In the genomic region with DNA sequence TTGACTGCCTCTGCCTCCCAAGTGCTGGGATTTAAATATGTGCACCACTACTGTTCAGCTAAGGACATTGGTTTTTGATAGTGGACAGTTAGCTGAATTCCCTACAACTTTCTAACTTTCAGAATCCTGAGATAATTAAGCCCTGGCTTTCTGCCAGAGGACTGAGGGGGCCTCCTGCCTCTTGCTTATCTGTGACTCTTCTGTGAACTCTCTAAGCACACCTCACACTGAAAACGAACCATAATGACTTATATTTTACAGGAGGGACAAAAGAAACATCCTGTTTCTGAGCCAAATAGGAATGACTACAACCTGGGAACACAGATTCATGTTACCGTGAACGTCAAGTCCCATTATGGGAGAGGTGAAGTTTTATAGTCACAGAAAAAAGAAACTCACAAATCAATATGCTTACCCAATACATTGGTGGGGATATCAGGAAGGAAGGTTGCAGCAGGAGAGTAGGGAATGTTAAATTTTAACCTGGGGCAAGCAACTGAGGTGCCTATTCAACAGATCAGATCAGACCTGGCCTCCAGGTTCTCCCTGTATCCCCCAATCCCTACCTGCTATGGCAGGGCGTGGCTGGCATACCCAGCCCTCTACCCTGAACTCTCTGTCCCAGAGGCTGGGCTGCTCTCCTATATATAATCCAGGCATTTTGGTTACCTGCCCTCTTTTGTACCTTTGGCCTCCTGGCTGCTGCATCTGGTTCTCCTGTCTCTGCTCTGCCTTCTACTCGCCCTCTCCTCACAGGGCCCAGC, we compare ENCODE assay signal across 12 mouse cellular contexts. TPM values are rescaled to one million over a fixed set of nuclear protein-coding genes. Genes with fewer than 3 reads are reported as not detected.
"Had no signal": no experiment of that assay in that cellular context is flagged by ENCODE, and none has a peak within 500 bp of the region (broad histone marks: within the 10 kb centered on the region; RNA-seq: fewer than 3 reads in every experiment).

No protein-coding gene starts in this region.

RNA-seq across cellular contexts. Expression of a gene that starts 1.1 kb away (rescaled TPM):
- polyA plus RNA-seq: lung, adult 2 months; lung, embryonic 15.5 days; macrophage; midbrain, embryonic 11.5 days; midbrain, embryonic 13.5 days; midbrain, embryonic 15.5 days; neural tube, embryonic 12.5 days; neural tube, embryonic 14.5 days; spleen, adult 2 months; thymus, postnatal 0 days had no signal

RNA-seq across cellular contexts. Expression of a gene that starts 34.1 kb away (rescaled TPM):
- polyA plus RNA-seq: liver, embryonic 11.5 days; macrophage; midbrain, embryonic 11.5 days; midbrain, embryonic 13.5 days; midbrain, postnatal 0 days; neural tube, embryonic 12.5 days; neural tube, embryonic 14.5 days; thymus, postnatal 0 days had no signal

RNA-seq across cellular contexts. Expression of a gene that starts 41.3 kb away (rescaled TPM):
- polyA plus RNA-seq: macrophage had no signal
